Comparison of ENCODE assay signal across 19 mouse cellular contexts in the genomic region with DNA sequence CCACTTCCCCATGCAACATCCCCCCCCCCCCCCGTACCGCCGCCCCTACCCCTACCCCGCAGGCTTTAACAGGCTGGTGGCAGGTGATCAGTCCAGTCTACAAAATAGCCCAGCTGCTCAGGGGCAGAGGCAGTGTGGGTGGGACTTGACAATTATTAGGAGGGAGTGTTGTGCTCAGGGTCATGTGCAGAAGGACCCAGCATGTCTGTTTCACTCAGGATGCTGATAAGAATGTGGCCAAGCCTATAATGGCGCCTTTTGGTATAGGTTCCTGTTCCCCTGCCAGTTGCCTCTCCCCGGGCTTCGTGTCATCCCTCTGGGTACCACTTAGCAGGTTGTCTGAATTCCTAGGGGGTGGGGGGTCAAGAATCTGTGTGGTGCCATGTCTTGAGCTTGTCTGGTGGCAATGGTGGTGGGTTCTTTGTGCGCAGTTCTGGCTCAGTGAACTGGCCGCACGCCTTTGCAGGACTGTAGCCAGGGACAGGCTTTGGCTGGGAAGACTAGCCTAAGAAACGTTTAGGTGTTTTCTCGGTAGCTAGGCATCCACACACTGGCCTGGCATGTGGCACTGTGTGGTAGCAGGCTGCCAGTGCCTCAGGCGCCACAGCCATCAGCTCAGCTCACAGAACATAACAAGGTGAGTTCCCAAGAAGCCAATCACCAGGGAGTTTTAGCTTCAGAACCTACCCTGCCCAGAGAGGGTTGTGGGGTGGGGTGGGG.
DNase-seq lines count a peak whose midpoint lies in the region; ATAC-seq and TF ChIP-seq lines count a peak whose summit lies in the region.
"Had no signal": no experiment of that assay in that cellular context is flagged by ENCODE, and none has a peak within 500 bp of the region (broad histone marks: within the 10 kb centered on the region; RNA-seq: fewer than 3 reads in every experiment).

No protein-coding gene starts in this region.

- DNase-seq in forebrain, embryonic 11.5 days (ENCODE audit: low spot score), result no peak
- DNase-seq in forebrain, embryonic 14.5 days (ENCODE audit: low spot score), result no peak
- DNase-seq in heart, adult 18-20 months, result no peak
- DNase-seq in midbrain, postnatal 0 days (ENCODE audit: low spot score), result peak; percentile 18
- DNase-seq in spleen, postnatal 4 days (ENCODE audit: low spot score in 2 of 2), result no peak
- DNase-seq: adrenal gland, adult 8-10 months; gastrocnemius, postnatal 14 days; spleen, adult 18-20 months; thymus, adult 2 months had no signal

- no peak for TF ChIP-seq CTCF in midbrain, postnatal 0 days (IDR thresholded peaks at IDR 0.05)

- WGBS in forebrain, embryonic 11.5 days, result 84% methylated on average over 13 of the region's 13 CpGs
- 87% methylated on average over 13 of the region's 13 CpGs for WGBS in forebrain, embryonic 14.5 days
- WGBS in heart, embryonic 16.5 days, result 63% methylated on average over 13 of the region's 13 CpGs
- 84% methylated on average over 13 of the region's 13 CpGs for WGBS in midbrain, postnatal 0 days
- 83% methylated on average over 13 of the region's 13 CpGs for WGBS in midbrain, embryonic 15.5 days

- no peaks in the 10 kb centered on the region for H3K4me1 ChIP-seq in forebrain, embryonic 11.5 days (replicated peaks; ENCODE audit: control insufficient read depth, insufficient read depth, low read length)
- no peaks in the 10 kb centered on the region for H3K4me1 ChIP-seq in forebrain, embryonic 14.5 days (ENCODE audit: control insufficient read depth, insufficient read depth, low read length)
- peaks cover 10% of the 10 kb centered on the region; the same call in 1 of the 2 replicates for H3K4me1 ChIP-seq in heart, embryonic 16.5 days (ENCODE audit: control insufficient read depth, insufficient read depth, low read length)
- no peaks in the 10 kb centered on the region for H3K4me1 ChIP-seq in midbrain, postnatal 0 days (ENCODE audit: insufficient read depth, low read length)
- no peaks in the 10 kb centered on the region for H3K4me1 ChIP-seq in midbrain, embryonic 15.5 days
- H3K4me1 ChIP-seq: liver, embryonic 15.5 days; stomach, embryonic 15.5 days had no signal

- H3K4me3 ChIP-seq in forebrain, embryonic 11.5 days (ENCODE audit: low read depth, low read length), result no peak overlapping the region
- H3K4me3 ChIP-seq in forebrain, embryonic 14.5 days (ENCODE audit: low read depth, low read length), result no peak overlapping the region
- H3K4me3 ChIP-seq in heart, embryonic 16.5 days (ENCODE audit: low read length), result no peak overlapping the region
- H3K4me3 ChIP-seq in midbrain, postnatal 0 days (ENCODE audit: low read depth, low read length), result no peak overlapping the region
- H3K4me3 ChIP-seq in midbrain, embryonic 15.5 days, result no peak overlapping the region
- H3K4me3 ChIP-seq: erythroblast, embryonic 14.5 days; limb, embryonic 12.5 days; liver, embryonic 15.5 days; megakaryocyte, embryonic 14.5 days; stomach, embryonic 15.5 days had no signal

- H3K27ac ChIP-seq in forebrain, embryonic 11.5 days (ENCODE audit: low read depth, low read length), result no peak overlapping the region
- no peak overlapping the region for H3K27ac ChIP-seq in forebrain, embryonic 14.5 days (ENCODE audit: low read depth, low read length)
- H3K27ac ChIP-seq in heart, embryonic 16.5 days (ENCODE audit: low read length), result peak overlapping the region; percentile 34
- no peak overlapping the region for H3K27ac ChIP-seq in midbrain, postnatal 0 days (ENCODE audit: low read depth, low read length)
- H3K27ac ChIP-seq in midbrain, embryonic 15.5 days, result no peak overlapping the region
- H3K27ac ChIP-seq: limb, embryonic 12.5 days; liver, embryonic 15.5 days; stomach, embryonic 15.5 days had no signal

- H3K27me3 ChIP-seq in forebrain, embryonic 11.5 days (ENCODE audit: control insufficient read depth, insufficient read depth, low read length), result no peaks in the 10 kb centered on the region
- H3K27me3 ChIP-seq in forebrain, embryonic 14.5 days (replicated peaks; ENCODE audit: control insufficient read depth, insufficient read depth, low read length), result no peaks in the 10 kb centered on the region
- no peaks in the 10 kb centered on the region for H3K27me3 ChIP-seq in heart, embryonic 16.5 days (ENCODE audit: control insufficient read depth, insufficient read depth, low read length)
- no peaks in the 10 kb centered on the region for H3K27me3 ChIP-seq in midbrain, postnatal 0 days (ENCODE audit: insufficient read depth, low read length)
- H3K27me3 ChIP-seq in midbrain, embryonic 15.5 days (replicated peaks), result no peaks in the 10 kb centered on the region
- H3K27me3 ChIP-seq: CH12.LX; limb, embryonic 12.5 days; liver, embryonic 15.5 days; stomach, embryonic 15.5 days had no signal

- H3K36me3 ChIP-seq in forebrain, embryonic 11.5 days (ENCODE audit: control insufficient read depth, insufficient read depth, low read length), result no peaks in the 10 kb centered on the region
- H3K36me3 ChIP-seq in forebrain, embryonic 14.5 days (ENCODE audit: control insufficient read depth, insufficient read depth, low read length), result no peaks in the 10 kb centered on the region
- no peaks in the 10 kb centered on the region for H3K36me3 ChIP-seq in heart, embryonic 16.5 days (ENCODE audit: control insufficient read depth, insufficient read depth)
- no peaks in the 10 kb centered on the region for H3K36me3 ChIP-seq in midbrain, postnatal 0 days (ENCODE audit: insufficient read depth, low read length)
- no peaks in the 10 kb centered on the region for H3K36me3 ChIP-seq in midbrain, embryonic 15.5 days (replicated peaks)
- H3K36me3 ChIP-seq: limb, embryonic 12.5 days; liver, embryonic 15.5 days; stomach, embryonic 15.5 days had no signal

- ATAC-seq in forebrain, embryonic 11.5 days (replicated peaks; ENCODE audit: low FRiP score), result 0 out of 2 replicates have a peak, but pooled peaks have one; percentile 21
- ATAC-seq in forebrain, embryonic 14.5 days, result no peak
- ATAC-seq in heart, embryonic 16.5 days (replicated peaks; ENCODE audit: extremely low read depth, insufficient read depth, low FRiP score), result no peak
- no peak for ATAC-seq in midbrain, postnatal 0 days (ENCODE audit: low FRiP score)
- no peak for ATAC-seq in midbrain, embryonic 15.5 days (replicated peaks)
- no peak for ATAC-seq in frontal cortex, adult (ENCODE audit: low TSS enrichment)
- ATAC-seq: lung, postnatal 0 days had no signal

- no peaks in the 10 kb centered on the region for H3K9me3 ChIP-seq in forebrain, embryonic 11.5 days (ENCODE audit: control insufficient read depth, low read length)
- H3K9me3 ChIP-seq in forebrain, embryonic 14.5 days (replicated peaks; ENCODE audit: control insufficient read depth, low read length), result no peaks in the 10 kb centered on the region
- H3K9me3 ChIP-seq in heart, embryonic 16.5 days (replicated peaks; ENCODE audit: control insufficient read depth, low read length), result peaks cover 2% of the 10 kb centered on the region; the same call in 1 of the 2 replicates
- no peaks in the 10 kb centered on the region for H3K9me3 ChIP-seq in midbrain, postnatal 0 days (ENCODE audit: low read length)
- H3K9me3 ChIP-seq in midbrain, embryonic 15.5 days, result no peaks in the 10 kb centered on the region
- H3K9me3 ChIP-seq: limb, embryonic 12.5 days; liver, embryonic 15.5 days; stomach, embryonic 15.5 days had no signal

- no peak overlapping the region for H3K4me2 ChIP-seq in forebrain, embryonic 11.5 days (ENCODE audit: low read depth, low read length, severe bottlenecking)
- no peak overlapping the region for H3K4me2 ChIP-seq in forebrain, embryonic 14.5 days (ENCODE audit: low read length)
- no peak overlapping the region for H3K4me2 ChIP-seq in heart, embryonic 16.5 days (ENCODE audit: low read depth, low read length)
- H3K4me2 ChIP-seq in midbrain, postnatal 0 days (ENCODE audit: low read depth, low read length, poor library complexity, severe bottlenecking), result no peak overlapping the region
- no peak overlapping the region for H3K4me2 ChIP-seq in midbrain, embryonic 15.5 days
- H3K4me2 ChIP-seq: limb, embryonic 12.5 days; liver, embryonic 15.5 days; stomach, embryonic 15.5 days had no signal

- H3K9ac ChIP-seq in forebrain, embryonic 11.5 days (ENCODE audit: low read length), result no peak overlapping the region
- H3K9ac ChIP-seq in forebrain, embryonic 14.5 days (ENCODE audit: low read length), result no peak overlapping the region
- no peak overlapping the region for H3K9ac ChIP-seq in heart, embryonic 16.5 days (ENCODE audit: low read length)
- no peak overlapping the region for H3K9ac ChIP-seq in midbrain, postnatal 0 days (replicated peaks; ENCODE audit: low read length, poor library complexity, severe bottlenecking)
- no peak overlapping the region for H3K9ac ChIP-seq in midbrain, embryonic 15.5 days
- H3K9ac ChIP-seq: limb, embryonic 12.5 days; liver, embryonic 15.5 days; stomach, embryonic 15.5 days had no signal
